Mouse (Mus musculus): Measurements from ENCODE around the gene Med24. TPM values are rescaled to one million over a fixed set of nuclear protein-coding genes. Genes with fewer than 3 reads are reported as not detected.
A peak's percentile ranks its signal among the peaks of the same experiment; 100 is the strongest.

Gene Med24
- total RNA-seq, 2 experiments from 2014 or later = 126 to 134 TPM

- intact Hi-C loops (cut with DNase I) = loop anchor here (5.0 kb wide), 1 partner anchor 33 kb away; no protein-coding TSS in a partner anchor
- DNase-seq (ENCODE audit: extremely low spot score in 1 of 2, low spot score in 2 of 2) = peak; percentile 77 to 84
- Histone ChIP-seq H3K27ac (peak overlapping the region; percentile 88), H3K4me3 (peak overlapping the region; percentile 32)
- TF ChIP-seq CTCF (IDR thresholded peaks at IDR 0.05) = no peak
Observed at GRCm38 (mm10) chr11:98750351-98751201, 21.3 kb upstream of the Med24 start.

GRCm38 (mm10) chr11:98749716-98750115, 20.5 kb upstream of the Med24 start:
- peak; percentile 30 to 40 for DNase-seq (ENCODE audit: extremely low spot score in 1 of 2, low spot score in 2 of 2)
- no peak for TF ChIP-seq CTCF (IDR thresholded peaks at IDR 0.05)
- H3K27ac ChIP-seq = peak overlapping the region; percentile 88
- H3K4me3 ChIP-seq = peak overlapping the region; percentile 32; the same call in 1 of the 2 replicates
- intact Hi-C loops (cut with DNase I) = loop anchor here (5.0 kb wide), 1 partner anchor 32 kb away; no protein-coding TSS in a partner anchor

- peak overlapping the region; percentile 88 for H3K27ac ChIP-seq
- intact Hi-C loops (cut with DNase I) = no loop called here
- peak; percentile 8; the same call in 1 of the 2 replicates for TF ChIP-seq CTCF (IDR thresholded peaks at IDR 0.05)
- peak in 1 of 2 experiments; percentile 25 for DNase-seq (ENCODE audit: extremely low spot score in 1 of 2, low spot score in 2 of 2)
- H3K4me3 ChIP-seq = peak overlapping the region; percentile 32
Observed at GRCm38 (mm10) chr11:98748506-98749416, 19.5 kb upstream of the Med24 start.

DNA sequence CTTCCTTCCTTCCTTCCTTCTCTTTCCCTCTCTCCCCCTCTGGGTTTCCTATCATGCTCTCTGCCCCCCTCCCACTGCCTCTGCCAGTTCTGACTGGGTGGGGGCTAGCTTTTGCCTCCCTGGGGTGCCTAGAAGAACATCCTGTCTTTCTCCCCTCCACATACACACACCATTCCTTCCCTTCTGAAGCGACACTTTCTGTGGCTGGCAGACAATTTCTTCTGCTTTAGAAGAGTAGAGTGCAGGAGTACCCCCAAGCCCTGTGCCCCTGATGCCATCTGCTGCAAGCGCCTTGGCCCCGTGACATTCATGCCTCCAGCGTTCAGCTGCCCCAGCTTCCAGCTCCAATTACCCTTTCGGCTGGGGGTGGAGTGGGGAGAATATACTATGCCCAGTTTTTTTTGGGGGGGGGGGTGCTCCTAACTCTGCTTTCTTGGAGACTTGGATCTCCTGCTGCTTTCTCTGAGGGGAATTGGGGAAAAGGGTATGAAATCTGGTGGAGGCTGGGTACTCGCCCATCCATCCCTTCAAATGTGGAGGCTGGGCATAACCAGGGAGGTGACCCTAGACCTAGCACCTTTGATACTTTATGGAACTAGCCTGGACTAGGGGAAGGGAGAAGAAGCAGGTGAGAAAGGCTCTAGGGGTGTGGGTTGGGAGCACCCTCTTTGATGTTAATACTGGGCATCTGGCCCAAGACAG, 18.7 kb upstream of the Med24 start:
- Histone ChIP-seq H3K27ac (peak overlapping the region; percentile 88), H3K4me3 (peak overlapping the region; percentile 32; the same call in 1 of the 2 replicates)
- DNase-seq (ENCODE audit: extremely low spot score in 1 of 2, low spot score in 2 of 2) = peak in 1 of 2 experiments; percentile 17
- intact Hi-C loops (cut with DNase I) = no loop called here
- no peak for TF ChIP-seq CTCF (IDR thresholded peaks at IDR 0.05)

GRCm38 (mm10) chr11:98746855-98747693, 17.8 kb upstream of the Med24 start:
- H3K4me3 ChIP-seq = peak overlapping the region; percentile 1

GRCm38 (mm10) chr11:98745932-98746853, 17.0 kb upstream of the Med24 start:
- intact Hi-C loops (cut with DNase I) = no loop called here
- H3K4me3 ChIP-seq = peak overlapping the region; percentile 1
- H3K27ac ChIP-seq = peak overlapping the region; percentile 100
- no peak for TF ChIP-seq CTCF (IDR thresholded peaks at IDR 0.05)
- DNase-seq (ENCODE audit: extremely low spot score in 1 of 2, low spot score in 2 of 2) = no peak

More at GRCm38 (mm10) chr11:98746855-98747693, 17.8 kb upstream of the Med24 start:
- TF ChIP-seq CTCF (IDR thresholded peaks at IDR 0.05) = no peak
- DNase-seq (ENCODE audit: extremely low spot score in 1 of 2, low spot score in 2 of 2) = peak; percentile 88 to 90
- intact Hi-C loops (cut with DNase I) = no loop called here
- H3K27ac ChIP-seq = peak overlapping the region; percentile 100

- intact Hi-C loops (cut with DNase I) = no loop called here
- DNase-seq (ENCODE audit: extremely low spot score in 1 of 2, low spot score in 2 of 2) = no peak
- Histone ChIP-seq H3K4me3 (peak overlapping the region; percentile 89), H3K27ac (peak overlapping the region; percentile 100)
- no peak for TF ChIP-seq CTCF (IDR thresholded peaks at IDR 0.05)
Observed at GRCm38 (mm10) chr11:98744456-98745019, 15.3 kb upstream of the Med24 start.

GRCm38 (mm10) chr11:98743655-98744345, 14.6 kb upstream of the Med24 start:
- DNase-seq (ENCODE audit: extremely low spot score in 1 of 2, low spot score in 2 of 2) = peak; percentile 45 to 47
- Histone ChIP-seq H3K27ac (peak overlapping the region; percentile 100), H3K4me3 (peak overlapping the region; percentile 89)
- TF ChIP-seq CTCF (IDR thresholded peaks at IDR 0.05) = no peak
- intact Hi-C loops (cut with DNase I) = no loop called here
